Mouse (Mus musculus): ENCODE measurements at regions not wholly inside any gene's neighbourhood (a gene's known extent, or its start where the extent isn't known, plus 50 kb on each side); places are given as distances from the start of the nearest gene placed in this dataset.

DNA sequence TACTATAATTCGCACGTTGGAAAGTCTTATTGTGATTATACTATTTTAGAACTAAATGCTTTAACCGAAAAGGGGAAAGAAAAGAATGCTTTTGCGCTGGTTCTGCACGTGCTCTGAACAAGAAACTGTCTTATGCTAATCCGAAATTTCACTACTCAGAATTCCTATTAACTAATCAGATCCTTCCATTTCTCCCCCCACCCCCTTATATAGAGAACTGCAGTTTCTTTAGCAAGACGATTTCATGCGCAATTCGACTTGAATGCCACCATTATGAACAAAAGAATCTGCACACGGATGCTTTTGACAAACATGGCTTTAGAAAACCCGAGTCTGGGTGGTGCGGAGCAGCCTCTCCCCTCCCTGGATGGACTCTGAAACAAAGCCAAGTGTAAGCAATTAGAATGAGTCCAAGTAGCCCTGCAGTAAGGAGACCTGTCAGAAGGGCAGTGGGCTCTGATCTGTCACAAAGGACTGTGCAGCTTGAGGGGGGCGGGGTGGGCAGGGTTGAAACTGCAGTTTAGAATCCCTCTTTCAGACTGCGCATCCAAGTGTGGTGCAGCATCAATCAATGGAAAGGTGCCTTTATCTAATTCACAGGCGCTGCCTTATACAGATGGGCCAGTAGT, 128.0 kb upstream of the Tex13c2 start:
- TF ChIP-seq CTCF (IDR thresholded peaks at IDR 0.05; ENCODE audit: low read depth), result no peak
- TF ChIP-seq EP300 (IDR thresholded peaks at IDR 0.05; ENCODE audit: low read depth), result no peak
